Mouse (Mus musculus): ENCODE data around the gene Tnfrsf21.

DNA sequence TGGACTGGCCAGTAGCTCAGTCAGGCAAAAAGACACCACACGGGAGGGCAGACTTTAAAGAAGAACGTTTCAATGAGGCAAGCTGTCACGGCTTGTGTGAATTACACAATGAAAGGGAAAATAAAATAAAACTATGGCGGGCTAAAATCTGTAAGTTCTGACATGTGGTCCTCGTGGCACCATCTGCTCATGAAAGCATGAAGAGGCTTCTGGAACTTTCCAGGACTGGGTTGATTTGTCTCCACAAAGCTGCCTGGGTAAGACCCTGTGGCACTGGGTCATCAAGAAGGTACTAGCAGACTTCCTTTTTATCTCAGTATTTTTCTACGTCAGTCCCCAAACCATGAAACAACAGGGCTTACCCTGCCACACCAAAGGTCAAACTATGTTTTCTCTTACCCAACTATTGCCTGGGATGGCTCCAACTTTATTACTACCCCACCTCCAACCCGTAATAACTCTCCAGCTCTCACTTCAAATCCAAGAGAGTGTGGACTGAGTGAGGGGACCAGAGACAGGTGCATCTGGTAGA, 16.8 kb upstream of the Tnfrsf21 start:
- no peak for TF ChIP-seq TAL1 (IDR thresholded peaks at IDR 0.05; ENCODE audit: low read length)
- no peak for TF ChIP-seq GATA1 (IDR thresholded peaks at IDR 0.05; ENCODE audit: low read length)

All from erythroblast, embryonic 14.5 days (primary cell).